Mouse (Mus musculus): ENCODE results near the gene Rftn1. TPM values are rescaled to one million over a fixed set of nuclear protein-coding genes. Genes with fewer than 3 reads are reported as not detected.
"Not testable (repeated sequence)": the region's sequence is repeated elsewhere in the genome, so short reads cannot be mapped to it uniquely, and the experiment has no call there.

The Rftn1 gene
- polyA plus RNA-seq, 1 experiment from 2014 or later = 9.0 TPM

DNA sequence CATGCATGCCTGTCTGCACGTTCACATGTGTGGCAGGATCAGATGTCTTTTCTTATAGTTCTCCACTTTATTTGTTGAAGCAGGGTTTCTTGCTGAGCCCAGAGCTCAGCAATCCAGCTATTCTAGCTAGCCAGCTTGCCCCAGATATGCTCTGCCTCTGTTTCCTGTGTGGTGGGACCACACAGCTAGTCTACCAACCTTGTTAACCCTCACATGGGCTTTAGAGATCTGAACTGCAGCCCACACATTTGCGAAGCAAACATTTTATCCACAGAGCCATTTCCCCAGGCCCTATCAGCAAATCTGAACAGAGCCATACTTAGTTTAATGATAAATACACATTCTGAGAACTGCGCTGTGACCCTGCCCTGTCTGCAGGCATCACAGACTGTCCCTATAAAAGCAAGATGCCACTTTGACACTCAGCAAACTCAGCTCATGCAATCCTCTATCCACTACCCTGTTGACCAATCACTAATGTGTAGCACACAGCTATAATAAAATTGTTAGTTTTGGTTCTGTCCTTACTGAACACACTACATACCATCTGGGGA lies 65.2 kb downstream of the Rftn1 start:
- Histone ChIP-seq H3K27me3 (replicated peaks; ENCODE audit: control insufficient read depth, insufficient read depth, low read length) (0 out of 2 replicates have a peak, but pooled peaks cover 2% of the 10 kb centered on the region), H3K9me3 (ENCODE audit: control insufficient read depth, low read length) (no peaks in the 10 kb centered on the region), H3K4me3 (ENCODE audit: low read length) (no peak overlapping the region), H3K4me2 (ENCODE audit: low read depth, low read length) (no peak overlapping the region), H3K36me3 (ENCODE audit: control insufficient read depth, insufficient read depth, low read length) (no peaks in the 10 kb centered on the region), H3K9ac (ENCODE audit: low read depth, low read length) (no peak overlapping the region), H3K4me1 (ENCODE audit: control insufficient read depth, insufficient read depth, low read length) (no peaks in the 10 kb centered on the region), H3K27ac (ENCODE audit: low read length) (no peak overlapping the region)
- no peak for ATAC-seq
- 65% methylated on average over 3 of the region's 3 CpGs for WGBS

- H3K9ac ChIP-seq (ENCODE audit: low read depth, low read length) = no peak overlapping the region
- no peak for ATAC-seq
- H3K9me3 ChIP-seq (ENCODE audit: control insufficient read depth, low read length) = no peaks in the 10 kb centered on the region
- no peaks in the 10 kb centered on the region for H3K4me1 ChIP-seq (ENCODE audit: control insufficient read depth, insufficient read depth, low read length)
- no peaks in the 10 kb centered on the region for H3K36me3 ChIP-seq (ENCODE audit: control insufficient read depth, insufficient read depth, low read length)
- WGBS = 68% methylated on average over 4 of the region's 4 CpGs
- H3K27me3 ChIP-seq (replicated peaks; ENCODE audit: control insufficient read depth, insufficient read depth, low read length) = 0 out of 2 replicates have a peak, but pooled peaks cover 2% of the 10 kb centered on the region
- H3K4me3 ChIP-seq (ENCODE audit: low read length) = no peak overlapping the region
- H3K27ac ChIP-seq (ENCODE audit: low read length) = no peak overlapping the region
- H3K4me2 ChIP-seq (ENCODE audit: low read depth, low read length) = no peak overlapping the region
Measured at GRCm38 (mm10) chr17:50124708-50125107, 65.8 kb downstream of the Rftn1 start.

DNA sequence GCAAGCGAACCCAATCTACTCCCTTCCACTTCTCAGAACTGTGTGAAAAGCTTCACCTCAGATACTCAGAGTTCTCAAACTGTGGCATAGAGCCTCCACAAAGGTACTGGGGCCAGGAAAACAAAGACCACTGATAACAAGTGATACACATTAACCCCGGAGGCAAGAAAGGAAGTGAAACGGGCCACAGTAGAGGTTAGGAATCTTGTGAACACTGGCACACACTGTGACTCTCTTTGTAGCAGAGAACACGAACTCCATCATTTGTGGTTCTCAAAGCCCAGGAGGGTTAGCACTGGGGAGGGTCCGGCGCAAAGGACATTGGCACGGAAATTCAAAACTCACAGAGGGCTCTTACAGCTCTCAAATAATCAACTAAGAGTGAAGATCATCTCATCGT lies 67.9 kb downstream of the Rftn1 start:
- H3K27me3 ChIP-seq (replicated peaks; ENCODE audit: control insufficient read depth, insufficient read depth, low read length) = 0 out of 2 replicates have a peak, but pooled peaks cover 2% of the 10 kb centered on the region
- no peak overlapping the region for H3K4me3 ChIP-seq (ENCODE audit: low read length)
- H3K9me3 ChIP-seq (ENCODE audit: control insufficient read depth, low read length) = no peaks in the 10 kb centered on the region
- H3K4me1 ChIP-seq (ENCODE audit: control insufficient read depth, insufficient read depth, low read length) = no peaks in the 10 kb centered on the region
- no peak for ATAC-seq
- WGBS = 68% methylated on average over 8 of the region's 8 CpGs
- no peak overlapping the region for H3K27ac ChIP-seq (ENCODE audit: low read length)
- H3K9ac ChIP-seq (ENCODE audit: low read depth, low read length) = no peak overlapping the region
- H3K4me2 ChIP-seq (ENCODE audit: low read depth, low read length) = no peak overlapping the region
- no peaks in the 10 kb centered on the region for H3K36me3 ChIP-seq (ENCODE audit: control insufficient read depth, insufficient read depth, low read length)

DNA sequence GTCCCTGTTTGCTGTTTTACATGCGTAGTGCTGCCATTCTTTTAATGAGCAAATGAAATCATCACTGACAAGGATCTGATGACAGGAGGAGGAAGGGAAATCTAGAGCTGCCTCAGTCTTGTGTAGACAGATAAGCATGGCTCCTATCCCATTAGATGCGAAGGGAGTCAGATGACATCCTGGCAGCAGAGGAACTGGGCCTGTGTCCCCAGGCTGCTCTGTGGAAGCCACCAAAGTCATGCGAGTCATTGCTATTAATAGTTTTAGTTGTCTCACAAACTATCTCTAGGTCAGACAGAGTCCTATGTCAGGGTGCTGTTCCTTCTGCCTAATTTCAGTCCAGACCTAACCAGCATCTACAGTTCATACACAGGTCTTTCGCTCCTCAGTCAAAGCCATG lies 70.4 kb downstream of the Rftn1 start:
- Histone ChIP-seq H3K4me3 (ENCODE audit: low read length) (no peak overlapping the region), H3K9me3 (ENCODE audit: control insufficient read depth, low read length) (no peaks in the 10 kb centered on the region), H3K36me3 (ENCODE audit: control insufficient read depth, insufficient read depth, low read length) (no peaks in the 10 kb centered on the region), H3K27me3 (replicated peaks; ENCODE audit: control insufficient read depth, insufficient read depth, low read length) (0 out of 2 replicates have a peak, but pooled peaks cover 2% of the 10 kb centered on the region), H3K4me1 (ENCODE audit: control insufficient read depth, insufficient read depth, low read length) (no peaks in the 10 kb centered on the region), H3K9ac (ENCODE audit: low read depth, low read length) (no peak overlapping the region), H3K4me2 (ENCODE audit: low read depth, low read length) (no peak overlapping the region), H3K27ac (ENCODE audit: low read length) (no peak overlapping the region)
- ATAC-seq = no peak
- 86% methylated on average over 4 of the region's 4 CpGs for WGBS

GRCm38 (mm10) chr17:50117461-50117860 lies 73.0 kb downstream of the Rftn1 start:
- Histone ChIP-seq H3K9me3 (ENCODE audit: control insufficient read depth, low read length) (no peaks in the 10 kb centered on the region), H3K4me1 (ENCODE audit: control insufficient read depth, insufficient read depth, low read length) (no peaks in the 10 kb centered on the region), H3K36me3 (ENCODE audit: control insufficient read depth, insufficient read depth, low read length) (no peaks in the 10 kb centered on the region), H3K4me2 (ENCODE audit: low read depth, low read length) (no peak overlapping the region), H3K9ac (ENCODE audit: low read depth, low read length) (no peak overlapping the region), H3K27ac (ENCODE audit: low read length) (no peak overlapping the region), H3K27me3 (replicated peaks; ENCODE audit: control insufficient read depth, insufficient read depth, low read length) (0 out of 2 replicates have a peak, but pooled peaks cover under 1% of the 10 kb centered on the region), H3K4me3 (ENCODE audit: low read length) (no peak overlapping the region)
- WGBS = 91% methylated on average over 7 of the region's 7 CpGs
- ATAC-seq = no peak

DNA sequence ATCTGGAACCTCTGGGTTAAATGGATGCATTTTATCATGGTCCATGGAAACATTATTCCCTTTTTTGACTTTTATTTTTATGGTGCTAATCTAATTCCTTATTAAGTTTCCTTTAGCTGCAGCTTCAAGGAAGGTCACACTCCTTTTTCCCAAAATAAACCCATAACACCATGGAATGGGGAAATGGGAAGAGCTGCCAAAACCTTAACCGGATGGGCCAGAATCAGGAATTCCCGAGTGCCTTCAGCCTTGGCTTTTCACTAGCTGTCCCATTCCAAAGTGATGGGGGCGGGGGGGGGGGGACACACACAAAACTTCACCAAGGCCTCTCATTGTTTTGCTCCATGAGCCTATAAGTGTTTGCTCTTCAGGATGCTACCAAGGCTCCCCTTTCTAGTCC lies 73.5 kb downstream of the Rftn1 start:
- 76% methylated on average over 3 of the region's 3 CpGs for WGBS
- H3K27ac ChIP-seq (ENCODE audit: low read length) = no peak overlapping the region
- no peaks in the 10 kb centered on the region for H3K9me3 ChIP-seq (ENCODE audit: control insufficient read depth, low read length)
- no peaks in the 10 kb centered on the region for H3K4me1 ChIP-seq (ENCODE audit: control insufficient read depth, insufficient read depth, low read length)
- ATAC-seq = no peak
- no peaks in the 10 kb centered on the region for H3K27me3 ChIP-seq (replicated peaks; ENCODE audit: control insufficient read depth, insufficient read depth, low read length)
- no peak overlapping the region for H3K4me3 ChIP-seq (ENCODE audit: low read length)
- no peak overlapping the region for H3K9ac ChIP-seq (ENCODE audit: low read depth, low read length)
- H3K36me3 ChIP-seq (ENCODE audit: control insufficient read depth, insufficient read depth, low read length) = no peaks in the 10 kb centered on the region
- H3K4me2 ChIP-seq (ENCODE audit: low read depth, low read length) = no peak overlapping the region

DNA sequence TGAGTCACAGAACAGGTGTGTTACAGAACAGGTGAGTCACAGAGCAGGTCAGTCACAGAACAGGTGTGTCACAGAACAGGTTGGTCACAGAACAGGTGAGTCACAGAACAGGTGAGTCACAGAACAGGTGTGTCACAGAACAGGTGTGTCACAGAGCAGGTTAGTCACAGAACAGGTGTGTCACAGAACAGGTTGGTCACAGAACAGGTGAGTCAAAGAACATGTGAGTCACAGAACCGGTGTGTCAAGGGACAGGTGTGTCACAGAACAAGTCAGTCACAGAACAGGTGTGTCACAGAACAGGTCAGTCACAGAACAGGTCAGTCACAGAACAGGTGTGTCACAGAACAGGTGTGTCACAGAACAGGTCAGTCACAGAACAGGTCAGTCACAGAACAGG lies 74.1 kb downstream of the Rftn1 start:
- not testable (repeated sequence) for H3K4me3 ChIP-seq (ENCODE audit: low read length); H3K4me2 ChIP-seq (ENCODE audit: low read depth, low read length); H3K9me3 ChIP-seq (ENCODE audit: control insufficient read depth, low read length); H3K36me3 ChIP-seq (ENCODE audit: control insufficient read depth, insufficient read depth, low read length); ATAC-seq; H3K27me3 ChIP-seq (replicated peaks; ENCODE audit: control insufficient read depth, insufficient read depth, low read length); H3K9ac ChIP-seq (ENCODE audit: low read depth, low read length); H3K27ac ChIP-seq (ENCODE audit: low read length); H3K4me1 ChIP-seq (ENCODE audit: control insufficient read depth, insufficient read depth, low read length)
- 94% methylated on average over 1 of the region's 1 CpGs for WGBS

DNA sequence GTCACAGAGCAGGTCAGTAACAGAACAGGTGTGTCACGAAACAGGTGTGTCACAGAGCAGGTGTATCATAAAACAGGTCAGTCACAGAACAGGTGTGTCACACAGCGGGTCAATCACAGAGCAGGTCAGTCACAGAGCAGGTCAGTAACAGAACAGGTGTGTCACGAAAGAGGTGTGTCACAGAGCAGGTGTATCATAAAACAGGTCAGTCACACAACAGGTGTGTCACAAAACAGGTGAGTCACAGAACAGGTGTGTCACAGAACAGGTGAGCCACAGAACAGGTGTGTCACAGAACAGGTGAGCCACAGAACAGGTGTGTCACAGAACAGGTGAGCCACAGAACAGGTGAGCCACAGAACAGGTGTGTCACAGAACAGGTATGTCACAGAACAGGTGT lies 74.8 kb downstream of the Rftn1 start:
- H3K36me3 ChIP-seq (ENCODE audit: control insufficient read depth, insufficient read depth, low read length); H3K27me3 ChIP-seq (replicated peaks; ENCODE audit: control insufficient read depth, insufficient read depth, low read length); H3K27ac ChIP-seq (ENCODE audit: low read length); H3K4me1 ChIP-seq (ENCODE audit: control insufficient read depth, insufficient read depth, low read length); H3K9me3 ChIP-seq (ENCODE audit: control insufficient read depth, low read length); H3K4me3 ChIP-seq (ENCODE audit: low read length); ATAC-seq; H3K9ac ChIP-seq (ENCODE audit: low read depth, low read length); H3K4me2 ChIP-seq (ENCODE audit: low read depth, low read length): not testable (repeated sequence)
- 89% methylated on average over 3 of the region's 3 CpGs for WGBS

- no peak overlapping the region for H3K4me2 ChIP-seq (ENCODE audit: low read depth, low read length)
- WGBS = 79% methylated on average over 8 of the region's 8 CpGs
- no peak overlapping the region for H3K9ac ChIP-seq (ENCODE audit: low read depth, low read length)
- no peaks in the 10 kb centered on the region for H3K9me3 ChIP-seq (ENCODE audit: control insufficient read depth, low read length)
- ATAC-seq = no peak
- H3K4me3 ChIP-seq (ENCODE audit: low read length) = no peak overlapping the region
- H3K27me3 ChIP-seq (replicated peaks; ENCODE audit: control insufficient read depth, insufficient read depth, low read length) = no peaks in the 10 kb centered on the region
- H3K36me3 ChIP-seq (ENCODE audit: control insufficient read depth, insufficient read depth, low read length) = no peaks in the 10 kb centered on the region
- H3K27ac ChIP-seq (ENCODE audit: low read length) = no peak overlapping the region
- no peaks in the 10 kb centered on the region for H3K4me1 ChIP-seq (ENCODE audit: control insufficient read depth, insufficient read depth, low read length)
Measured at GRCm38 (mm10) chr17:50114659-50115058, 75.8 kb downstream of the Rftn1 start.
